Comparison of ENCODE assay signal across 9 mouse cellular contexts in the genomic region with DNA sequence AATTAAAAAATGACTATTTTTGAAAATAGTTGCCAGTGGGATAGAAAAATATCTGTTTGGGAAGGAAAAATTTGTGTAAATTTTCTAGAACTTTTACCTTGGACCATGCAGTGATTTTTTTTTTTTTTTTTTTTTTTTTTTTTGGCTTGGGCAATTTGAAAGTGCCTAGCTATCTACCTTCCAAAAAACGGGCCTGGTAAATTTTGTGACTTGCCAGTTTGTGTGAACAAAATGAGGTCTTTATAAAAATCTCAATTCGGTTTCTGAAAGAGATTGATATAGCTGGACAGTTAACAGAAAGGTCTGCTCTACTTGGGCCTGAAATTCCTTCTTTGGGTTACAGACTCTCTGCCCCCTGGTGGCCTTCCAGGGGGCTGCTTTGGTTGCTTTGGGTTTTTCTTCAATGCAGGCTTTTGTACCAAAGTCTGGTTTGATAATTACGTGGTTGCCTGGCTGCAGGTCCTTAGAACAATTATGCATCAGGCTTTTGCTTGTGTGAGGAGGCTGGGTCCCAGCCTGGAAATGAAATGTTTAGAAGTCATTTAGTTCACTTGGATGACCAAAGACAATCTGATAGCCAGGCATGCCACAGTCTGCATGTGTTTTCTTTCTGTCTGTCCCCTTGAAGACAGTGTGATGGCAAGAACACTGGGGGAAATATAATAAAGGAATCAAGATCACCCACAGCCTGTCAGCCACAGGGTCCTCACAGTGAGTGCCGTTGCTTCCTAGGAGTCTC.
DNase-seq lines count a peak whose midpoint lies in the region; ATAC-seq lines count a peak whose summit lies in the region.
"Had no signal": no experiment of that assay in that cellular context is flagged by ENCODE, and none has a peak within 500 bp of the region (broad histone marks: within the 10 kb centered on the region; RNA-seq: fewer than 3 reads in every experiment).

No protein-coding gene starts in this region.

- no peak overlapping the region for H3K9ac ChIP-seq in forebrain, embryonic 11.5 days (ENCODE audit: low read length)
- H3K9ac ChIP-seq in liver, embryonic 11.5 days (ENCODE audit: low read depth, low read length), result no peak overlapping the region
- H3K9ac ChIP-seq: heart, embryonic 15.5 days had no signal

- H3K4me1 ChIP-seq in forebrain, embryonic 11.5 days (replicated peaks; ENCODE audit: control insufficient read depth, insufficient read depth, low read length), result peaks cover 2% of the 10 kb centered on the region; the same call in 1 of the 2 replicates
- no peaks in the 10 kb centered on the region for H3K4me1 ChIP-seq in liver, embryonic 11.5 days (replicated peaks; ENCODE audit: control insufficient read depth, insufficient read depth, low read length)

- H3K36me3 ChIP-seq in forebrain, embryonic 11.5 days (ENCODE audit: control insufficient read depth, insufficient read depth, low read length), result no peaks in the 10 kb centered on the region
- no peaks in the 10 kb centered on the region for H3K36me3 ChIP-seq in liver, embryonic 11.5 days (ENCODE audit: control insufficient read depth, insufficient read depth, low read length)
- H3K36me3 ChIP-seq: heart, embryonic 15.5 days had no signal

- WGBS in forebrain, embryonic 11.5 days, result 12% methylated on average over 4 of the region's 4 CpGs
- WGBS in liver, embryonic 11.5 days, result 30% methylated on average over 4 of the region's 4 CpGs

- no peak overlapping the region for H3K4me3 ChIP-seq in forebrain, embryonic 11.5 days (ENCODE audit: low read depth, low read length)
- H3K4me3 ChIP-seq in liver, embryonic 11.5 days (ENCODE audit: low read depth, low read length), result no peak overlapping the region
- H3K4me3 ChIP-seq: heart, embryonic 15.5 days had no signal

- DNase-seq in urinary bladder, postnatal 25 days (ENCODE audit: low spot score), result peak; percentile 39
- DNase-seq in urinary bladder, postnatal 4 days (ENCODE audit: low spot score in 2 of 2), result no peak
- DNase-seq in brain, adult 2 months (ENCODE audit: low read depth, low spot score), result peak; percentile 49
- DNase-seq in forebrain, embryonic 11.5 days (ENCODE audit: low spot score), result peak; percentile 87
- peak; percentile 58 for DNase-seq in hindlimb bud, embryonic 11.5 days (ENCODE audit: extremely low spot score, low read depth, low spot score)
- peak; percentile 41 for DNase-seq in liver, embryonic 11.5 days (ENCODE audit: low spot score)
- DNase-seq in right cerebral cortex, postnatal 25 days, result peak; percentile 14
- no peak for DNase-seq in MN1 (ENCODE audit: low spot score)

- no peaks in the 10 kb centered on the region for H3K9me3 ChIP-seq in forebrain, embryonic 11.5 days (ENCODE audit: control insufficient read depth, low read length)
- H3K9me3 ChIP-seq in liver, embryonic 11.5 days (ENCODE audit: control insufficient read depth, low read length), result no peaks in the 10 kb centered on the region
- H3K9me3 ChIP-seq: heart, embryonic 15.5 days had no signal

- no peak overlapping the region for H3K27ac ChIP-seq in forebrain, embryonic 11.5 days (ENCODE audit: low read depth, low read length)
- H3K27ac ChIP-seq in liver, embryonic 11.5 days (ENCODE audit: low read depth, low read length), result no peak overlapping the region
- H3K27ac ChIP-seq: heart, embryonic 15.5 days had no signal

- ATAC-seq in forebrain, embryonic 11.5 days (replicated peaks; ENCODE audit: low FRiP score), result peak; percentile 67
- no peak for ATAC-seq in liver, embryonic 11.5 days (replicated peaks; ENCODE audit: low FRiP score)

- H3K27me3 ChIP-seq in forebrain, embryonic 11.5 days (ENCODE audit: control insufficient read depth, insufficient read depth, low read length), result peaks cover 2% of the 10 kb centered on the region; the same call in 1 of the 2 replicates
- no peaks in the 10 kb centered on the region for H3K27me3 ChIP-seq in liver, embryonic 11.5 days (replicated peaks; ENCODE audit: control insufficient read depth, insufficient read depth, low read length)
- H3K27me3 ChIP-seq: heart, embryonic 15.5 days had no signal

- H3K4me2 ChIP-seq in forebrain, embryonic 11.5 days (ENCODE audit: low read depth, low read length, severe bottlenecking), result no peak overlapping the region
- no peak overlapping the region for H3K4me2 ChIP-seq in liver, embryonic 11.5 days
- H3K4me2 ChIP-seq: heart, embryonic 15.5 days had no signal

Comparison
In these comparisons a context has a peak if more than half of its experiments do, and no peak if none do; other contexts are left out.
1. DNase-seq: peak in urinary bladder, postnatal 25 days (single experiment), brain, adult 2 months (single experiment), forebrain, embryonic 11.5 days (single experiment), hindlimb bud, embryonic 11.5 days (single experiment), liver, embryonic 11.5 days (single experiment) and right cerebral cortex, postnatal 25 days (single experiment); none in urinary bladder, postnatal 4 days (0 of 2) and MN1 (single experiment).